Mouse (Mus musculus): ENCODE data around the gene Mta2. TPM values are rescaled to one million over a fixed set of nuclear protein-coding genes. Genes with fewer than 3 reads are reported as not detected.
A peak's percentile ranks its signal among the peaks of the same experiment; 100 is the strongest.

The Mta2 gene
- polyA plus RNA-seq, 1 experiment from 2014 or later: 179 TPM

DNA sequence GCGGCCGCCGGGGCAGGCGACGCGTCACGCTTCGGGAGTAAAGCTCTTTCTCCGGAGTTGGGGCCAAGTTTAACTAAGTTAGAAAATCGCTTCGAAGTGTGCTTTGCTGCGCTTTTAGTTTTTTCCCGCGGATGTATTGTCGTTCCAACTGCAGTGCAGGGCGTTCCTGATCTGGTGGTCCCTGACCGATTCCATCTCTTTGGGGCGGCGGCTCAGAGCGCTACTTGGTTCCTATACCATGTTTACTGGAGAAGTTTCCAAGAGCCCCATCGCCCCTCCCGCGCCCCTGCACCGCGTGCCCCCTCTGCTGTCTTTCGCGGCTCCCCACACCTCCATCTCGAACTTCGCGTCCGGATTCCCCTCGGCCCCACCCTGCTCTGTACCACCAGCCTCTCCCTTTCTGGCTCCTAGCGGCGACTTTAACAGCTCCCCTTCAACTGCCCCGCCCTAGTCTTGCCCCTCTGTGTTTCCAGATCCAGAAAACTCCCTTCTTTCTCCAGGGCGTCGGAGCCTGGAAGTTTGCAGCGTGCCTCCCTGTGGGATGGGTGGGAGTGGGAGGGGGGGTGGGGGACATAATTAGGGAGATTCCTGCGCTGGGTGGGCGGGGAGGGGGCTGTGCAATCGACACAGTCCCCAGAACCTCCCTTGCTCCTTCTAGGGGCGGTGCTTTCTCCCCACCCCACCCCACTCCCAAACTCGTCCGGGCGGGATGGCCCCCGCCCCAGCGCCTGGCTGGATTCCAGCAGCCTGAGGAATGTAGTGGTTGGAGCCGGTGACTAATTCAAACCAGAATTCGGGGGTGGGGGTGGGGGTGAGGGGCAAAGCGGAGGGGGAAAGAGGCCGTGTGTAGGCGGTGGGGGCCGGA, 48.1 kb downstream of the Mta2 start:
- peak; percentile 77 for ATAC-seq (ENCODE audit: low FRiP score, low TSS enrichment)
- H3K4me3 ChIP-seq (ENCODE audit: low read length): peak overlapping the region; percentile 73
- no peaks in the 10 kb centered on the region for H3K36me3 ChIP-seq (ENCODE audit: insufficient read depth, low read length)
- H3K4me1 ChIP-seq (ENCODE audit: insufficient read depth, low read length): peaks cover 52% of the 10 kb centered on the region
- H3K27me3 ChIP-seq (ENCODE audit: insufficient read depth, low read length): peaks cover 6% of the 10 kb centered on the region; the same call in 1 of the 2 replicates
- under 1% methylated on average over 52 of the region's 53 CpGs for WGBS
- H3K4me2 ChIP-seq (replicated peaks; ENCODE audit: low read depth, low read length): peak overlapping the region; percentile 89
- H3K27ac ChIP-seq (ENCODE audit: low read length): peak overlapping the region; percentile 91
- H3K9ac ChIP-seq (replicated peaks; ENCODE audit: low read length): peak overlapping the region; percentile 82
- H3K9me3 ChIP-seq (ENCODE audit: low read length): no peaks in the 10 kb centered on the region

DNA sequence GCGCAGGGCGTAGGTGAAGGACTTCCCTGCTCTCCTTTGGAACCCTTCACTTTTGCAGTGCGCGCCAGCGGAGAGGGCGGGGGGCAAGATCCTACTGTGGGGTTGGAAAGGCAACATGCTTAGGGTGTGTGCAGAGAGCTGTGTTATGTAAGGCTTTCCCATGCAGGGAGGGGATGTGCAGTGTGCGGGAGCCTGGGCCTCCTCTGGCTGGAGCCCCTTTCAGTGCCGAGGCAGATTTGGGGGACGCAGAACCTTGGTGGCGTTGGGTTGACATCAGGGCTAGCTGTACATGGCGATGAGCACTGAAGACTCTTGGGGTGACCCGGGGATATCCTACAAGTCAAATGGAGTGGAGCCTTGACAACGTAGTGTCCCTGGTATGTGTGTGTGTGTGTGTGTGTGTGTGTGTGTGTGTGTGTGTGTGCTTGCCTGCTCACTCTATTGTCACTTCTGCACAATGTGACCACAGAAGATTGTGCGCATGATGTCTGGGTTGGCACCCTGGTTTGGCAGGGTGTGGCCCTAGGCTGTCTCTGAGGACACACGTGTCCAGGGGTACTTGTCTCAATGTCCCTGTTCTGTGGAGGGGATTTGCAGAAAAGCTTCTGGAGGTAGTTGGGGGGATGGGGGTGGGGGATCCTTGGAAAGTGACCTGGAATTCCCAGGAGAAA, 48.9 kb downstream of the Mta2 start:
- Histone ChIP-seq H3K4me3 (ENCODE audit: low read length) (peak overlapping the region; percentile 73), H3K36me3 (ENCODE audit: insufficient read depth, low read length) (no peaks in the 10 kb centered on the region), H3K4me1 (ENCODE audit: insufficient read depth, low read length) (peaks cover 46% of the 10 kb centered on the region), H3K9ac (replicated peaks; ENCODE audit: low read length) (peak overlapping the region; percentile 82), H3K27ac (ENCODE audit: low read length) (peak overlapping the region; percentile 91), H3K9me3 (ENCODE audit: low read length) (no peaks in the 10 kb centered on the region), H3K27me3 (ENCODE audit: insufficient read depth, low read length) (peaks cover 6% of the 10 kb centered on the region; the same call in 1 of the 2 replicates), H3K4me2 (replicated peaks; ENCODE audit: low read depth, low read length) (peak overlapping the region; percentile 89)
- ATAC-seq (ENCODE audit: low FRiP score, low TSS enrichment): peak; percentile 71
- WGBS: 18% methylated on average over 15 of the region's 15 CpGs

DNA sequence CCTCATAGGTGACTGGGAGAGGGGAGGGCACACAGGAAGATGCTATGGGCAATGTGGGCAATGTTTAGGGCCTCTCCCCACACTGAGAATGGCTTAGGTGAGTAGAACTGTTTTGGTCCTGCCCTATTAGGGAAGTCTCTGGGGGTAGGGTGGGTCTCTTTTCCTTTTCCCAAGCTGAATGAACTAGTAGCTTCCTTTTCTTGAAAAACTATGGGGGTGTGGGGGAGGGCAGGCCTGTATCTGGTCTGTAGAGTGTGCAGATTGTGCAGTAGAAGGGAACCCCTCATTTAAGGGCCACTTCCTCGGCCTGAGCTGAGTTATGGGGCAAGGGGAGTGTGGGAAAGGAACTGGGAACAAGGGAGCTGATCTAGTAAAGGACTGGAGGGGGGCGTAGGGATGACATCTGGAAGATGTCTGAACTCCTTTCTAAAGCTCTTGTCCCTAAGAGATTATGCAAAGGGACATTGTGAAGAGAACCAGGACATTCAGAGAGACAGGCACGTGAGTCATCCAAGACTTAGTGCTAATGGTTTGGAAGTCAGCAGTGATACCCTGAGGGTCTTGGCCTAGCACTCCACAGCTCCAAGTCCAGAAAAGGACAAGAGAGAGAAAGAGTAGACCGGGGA, 49.7 kb downstream of the Mta2 start:
- Histone ChIP-seq H3K4me2 (replicated peaks; ENCODE audit: low read depth, low read length) (peak overlapping the region; percentile 89), H3K4me1 (ENCODE audit: insufficient read depth, low read length) (peaks cover 46% of the 10 kb centered on the region), H3K36me3 (ENCODE audit: insufficient read depth, low read length) (no peaks in the 10 kb centered on the region), H3K9me3 (ENCODE audit: low read length) (no peaks in the 10 kb centered on the region), H3K27me3 (ENCODE audit: insufficient read depth, low read length) (peaks cover 6% of the 10 kb centered on the region; the same call in 1 of the 2 replicates), H3K4me3 (ENCODE audit: low read length) (peak overlapping the region; percentile 73), H3K27ac (ENCODE audit: low read length) (peak overlapping the region; percentile 91), H3K9ac (replicated peaks; ENCODE audit: low read length) (peak overlapping the region; percentile 82)
- no peak for ATAC-seq (ENCODE audit: low FRiP score, low TSS enrichment)
- WGBS: 66% methylated on average over 4 of the region's 4 CpGs

DNA sequence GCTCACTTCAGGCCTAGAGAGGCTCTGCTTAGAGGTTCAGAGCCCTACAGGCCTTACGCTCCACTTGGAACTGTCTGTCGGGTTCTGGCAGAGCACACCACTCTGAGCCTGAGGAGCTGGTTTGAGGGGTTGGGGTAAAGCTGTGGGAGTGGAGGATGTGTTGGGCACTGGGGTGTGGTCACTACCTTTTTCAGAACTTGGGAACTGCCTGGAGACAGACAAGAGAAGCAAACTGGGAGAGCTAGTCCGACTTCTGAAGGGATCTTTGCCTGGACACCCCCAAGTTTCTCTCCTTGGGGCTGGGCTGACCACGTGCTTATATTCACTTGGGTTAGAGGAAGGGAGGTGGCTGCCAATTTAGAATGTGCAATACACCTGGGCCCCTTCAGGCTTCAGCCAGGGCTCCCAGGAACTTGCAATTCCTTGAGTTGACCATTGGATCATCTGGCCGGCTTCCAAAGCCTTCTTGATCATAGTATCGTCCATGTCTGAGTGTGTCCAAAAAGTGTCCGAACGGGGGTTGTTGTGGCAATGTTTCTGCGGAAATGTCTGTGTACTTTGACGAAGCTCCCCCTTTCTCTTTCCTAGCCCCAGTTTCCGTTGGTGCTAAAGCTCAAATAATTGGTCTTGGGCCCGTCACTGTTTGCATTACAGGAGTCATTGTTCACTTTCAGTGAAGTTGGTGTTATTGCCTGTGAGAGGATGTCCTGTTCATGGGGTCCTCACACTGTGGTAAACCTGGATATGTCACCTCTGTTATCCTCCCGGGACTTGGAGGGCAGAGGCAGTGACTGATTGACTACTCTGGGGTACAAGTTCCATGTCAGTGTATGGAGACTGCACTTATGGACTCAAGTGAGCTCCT, 50.4 kb downstream of the Mta2 start:
- H3K9me3 ChIP-seq (ENCODE audit: low read length): no peaks in the 10 kb centered on the region
- H3K27ac ChIP-seq (ENCODE audit: low read length): peak overlapping the region; percentile 91
- H3K27me3 ChIP-seq (ENCODE audit: insufficient read depth, low read length): peaks cover 6% of the 10 kb centered on the region; the same call in 1 of the 2 replicates
- H3K36me3 ChIP-seq (ENCODE audit: insufficient read depth, low read length): no peaks in the 10 kb centered on the region
- peaks cover 49% of the 10 kb centered on the region for H3K4me1 ChIP-seq (ENCODE audit: insufficient read depth, low read length)
- H3K4me3 ChIP-seq (ENCODE audit: low read length): peak overlapping the region; percentile 73; the same call in 1 of the 2 replicates
- H3K4me2 ChIP-seq (replicated peaks; ENCODE audit: low read depth, low read length): peak overlapping the region; percentile 89
- peak overlapping the region; percentile 82 for H3K9ac ChIP-seq (replicated peaks; ENCODE audit: low read length)
- 71% methylated on average over 13 of the region's 13 CpGs for WGBS
- no peak for ATAC-seq (ENCODE audit: low FRiP score, low TSS enrichment)

DNA sequence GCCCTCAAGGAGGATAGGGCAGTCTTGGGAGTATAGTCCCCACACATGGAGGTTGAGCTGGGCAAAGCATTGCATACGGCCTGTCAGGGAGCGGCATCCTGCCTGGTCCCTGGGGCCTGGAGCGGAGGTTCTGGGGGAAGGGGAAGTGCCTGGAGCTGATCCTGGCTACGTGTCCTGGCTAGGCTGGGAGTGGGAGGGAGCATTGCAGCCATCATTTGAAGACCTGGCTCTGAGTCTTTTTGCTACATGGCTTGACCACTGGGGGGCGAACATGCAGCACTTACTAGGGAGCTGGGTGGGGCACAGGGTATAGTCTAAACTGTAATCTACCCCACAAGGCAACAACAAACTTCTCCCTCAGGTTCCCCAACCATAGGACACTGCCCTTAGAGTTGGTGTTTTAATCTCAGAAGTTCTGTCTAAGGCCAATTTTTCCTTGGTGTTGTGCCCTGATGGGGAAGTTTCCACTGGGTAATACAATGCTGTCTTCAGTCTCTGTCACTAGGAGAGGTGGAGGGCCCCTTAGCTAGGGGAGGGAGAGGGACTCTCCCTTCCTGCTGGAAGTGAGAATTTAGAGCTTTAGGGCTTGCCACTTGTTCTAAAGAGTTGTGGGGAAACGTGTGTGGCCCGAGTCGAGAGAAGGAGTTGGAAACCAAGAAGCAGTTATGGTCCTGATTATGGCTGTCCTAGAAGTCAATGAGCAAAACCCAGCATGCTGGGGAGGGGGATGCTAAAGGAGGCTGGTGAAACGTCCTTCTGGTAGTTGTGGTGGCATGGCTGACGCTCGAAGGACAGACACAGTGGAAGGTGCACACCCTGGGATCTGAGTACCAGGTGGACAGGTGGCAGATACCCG, 51.3 kb downstream of the Mta2 start:
- H3K27ac ChIP-seq (ENCODE audit: low read length): peak overlapping the region; percentile 91; the same call in 1 of the 2 replicates

DNA sequence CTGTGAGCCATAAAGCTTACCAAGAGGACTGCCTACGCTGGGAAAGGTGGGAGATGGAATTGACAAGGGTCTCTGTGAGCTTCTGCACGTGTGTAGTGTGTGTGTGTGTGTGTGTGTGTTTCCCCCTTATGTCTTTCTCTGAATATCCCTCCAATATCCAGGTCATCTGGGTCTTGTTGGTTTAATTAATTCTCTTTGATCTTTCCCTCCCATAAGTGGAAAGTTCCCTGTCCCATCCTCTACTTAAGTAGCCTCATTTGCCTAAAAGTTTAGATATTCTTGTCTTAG, 51.9 kb downstream of the Mta2 start:
- whole genome bisulfite sequencing: 48% methylated on average over 2 of the region's 2 CpGs
- Histone ChIP-seq H3K4me2 (replicated peaks; ENCODE audit: low read depth, low read length) (no peak overlapping the region), H3K9ac (replicated peaks; ENCODE audit: low read length) (0 out of 2 replicates have a peak overlapping the region, but pooled peaks have one; percentile 10), H3K4me1 (ENCODE audit: insufficient read depth, low read length) (peaks cover 52% of the 10 kb centered on the region), H3K36me3 (ENCODE audit: insufficient read depth, low read length) (no peaks in the 10 kb centered on the region), H3K27ac (ENCODE audit: low read length) (no peak overlapping the region), H3K27me3 (ENCODE audit: insufficient read depth, low read length) (no peaks in the 10 kb centered on the region), H3K9me3 (ENCODE audit: low read length) (no peaks in the 10 kb centered on the region), H3K4me3 (ENCODE audit: low read length) (no peak overlapping the region)
- no peak for ATAC-seq (ENCODE audit: low FRiP score, low TSS enrichment)

More for the DNA sequence above, 51.3 kb downstream of the Mta2 start:
- Histone ChIP-seq H3K4me1 (ENCODE audit: insufficient read depth, low read length) (peaks cover 55% of the 10 kb centered on the region), H3K4me3 (ENCODE audit: low read length) (no peak overlapping the region), H3K9ac (replicated peaks; ENCODE audit: low read length) (peak overlapping the region; percentile 12; the same call in 1 of the 2 replicates), H3K36me3 (ENCODE audit: insufficient read depth, low read length) (no peaks in the 10 kb centered on the region), H3K4me2 (replicated peaks; ENCODE audit: low read depth, low read length) (peak overlapping the region; percentile 89), H3K9me3 (ENCODE audit: low read length) (no peaks in the 10 kb centered on the region), H3K27me3 (ENCODE audit: insufficient read depth, low read length) (peaks cover 4% of the 10 kb centered on the region; the same call in 1 of the 2 replicates)
- 23% methylated on average over 12 of the region's 12 CpGs for WGBS
- ATAC-seq (ENCODE audit: low FRiP score, low TSS enrichment): 0 out of 2 replicates have a peak, but pooled peaks have one; percentile 12

DNA sequence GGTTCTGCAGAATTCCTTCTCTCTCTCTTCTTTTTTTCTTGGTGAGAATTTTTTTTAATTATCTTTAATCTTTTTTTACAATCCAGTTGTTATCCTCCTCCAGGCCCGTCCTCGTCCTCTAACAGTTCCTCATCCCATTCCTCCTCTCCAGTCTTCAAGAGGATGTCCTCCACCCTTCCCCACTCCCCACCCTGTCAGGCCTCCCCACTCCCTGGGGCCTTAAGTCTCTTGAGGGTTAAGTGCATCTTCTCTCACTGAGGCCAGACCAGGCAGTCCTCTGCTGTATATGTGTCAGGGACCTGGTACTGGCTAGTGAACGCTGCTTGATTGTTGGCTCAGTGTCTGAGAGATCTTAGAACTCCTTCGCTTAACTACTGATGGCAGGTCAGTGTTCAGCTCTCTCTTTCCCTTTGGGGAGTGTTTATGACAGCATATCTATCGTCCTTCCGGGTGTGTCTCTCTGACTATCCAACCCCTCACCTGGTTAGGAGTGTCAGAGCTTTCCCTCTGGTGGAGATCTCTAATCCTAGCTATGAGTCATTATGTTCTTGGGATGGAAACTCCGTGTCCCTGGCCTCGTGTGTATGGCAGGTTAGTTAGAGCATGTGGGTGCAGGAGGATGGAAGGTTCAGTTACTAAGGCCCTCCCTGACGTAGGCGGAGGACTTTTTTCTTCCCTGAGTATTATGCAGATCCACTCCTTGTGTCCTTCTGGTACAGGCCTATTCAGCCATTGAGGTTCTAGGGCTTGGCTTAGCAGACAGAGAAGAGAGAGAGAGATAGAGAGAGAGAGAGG, 53.3 kb downstream of the Mta2 start:
- Histone ChIP-seq H3K4me1 (ENCODE audit: insufficient read depth, low read length) (peaks cover 55% of the 10 kb centered on the region), H3K27ac (ENCODE audit: low read length) (no peak overlapping the region), H3K4me3 (ENCODE audit: low read length) (no peak overlapping the region), H3K4me2 (replicated peaks; ENCODE audit: low read depth, low read length) (no peak overlapping the region), H3K9ac (replicated peaks; ENCODE audit: low read length) (no peak overlapping the region), H3K36me3 (ENCODE audit: insufficient read depth, low read length) (no peaks in the 10 kb centered on the region), H3K9me3 (ENCODE audit: low read length) (no peaks in the 10 kb centered on the region), H3K27me3 (ENCODE audit: insufficient read depth, low read length) (no peaks in the 10 kb centered on the region)
- 79% methylated on average over 10 of the region's 10 CpGs for WGBS
- no peak for ATAC-seq (ENCODE audit: low FRiP score, low TSS enrichment)

DNA sequence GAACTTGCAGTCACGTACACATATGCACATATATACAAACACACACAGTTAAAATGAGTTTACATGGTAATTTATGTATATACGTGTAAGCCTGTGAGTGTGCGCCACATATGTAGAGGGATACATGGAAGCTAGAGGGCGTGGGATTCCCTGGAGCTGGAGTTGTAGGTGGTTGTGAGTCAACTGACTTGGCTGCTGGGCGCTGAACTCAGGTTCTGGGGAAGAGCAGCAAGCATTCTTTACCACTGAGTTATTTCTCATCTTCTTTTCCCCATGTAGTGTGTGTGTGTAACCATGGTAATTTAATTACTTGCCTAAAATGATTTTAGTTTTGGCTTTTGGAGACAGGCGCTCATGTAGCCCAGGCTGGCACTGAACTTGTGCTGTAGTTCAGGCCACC, 54.9 kb downstream of the Mta2 start:
- H3K36me3 ChIP-seq (ENCODE audit: insufficient read depth, low read length): peaks cover 5% of the 10 kb centered on the region; the same call in 1 of the 2 replicates
- H3K9ac ChIP-seq (replicated peaks; ENCODE audit: low read length): no peak overlapping the region
- 94% methylated on average over 6 of the region's 6 CpGs for WGBS
- no peak overlapping the region for H3K4me2 ChIP-seq (replicated peaks; ENCODE audit: low read depth, low read length)
- H3K4me1 ChIP-seq (ENCODE audit: insufficient read depth, low read length): peaks cover 41% of the 10 kb centered on the region
- no peaks in the 10 kb centered on the region for H3K9me3 ChIP-seq (ENCODE audit: low read length)
- H3K4me3 ChIP-seq (ENCODE audit: low read length): no peak overlapping the region
- no peaks in the 10 kb centered on the region for H3K27me3 ChIP-seq (ENCODE audit: insufficient read depth, low read length)
- H3K27ac ChIP-seq (ENCODE audit: low read length): no peak overlapping the region
- ATAC-seq (ENCODE audit: low FRiP score, low TSS enrichment): no peak
